Comparison of ENCODE assay signal across 8 mouse cellular contexts in genomic region chr2:164785481-164786387, GRCm38 (mm10). TPM values are rescaled to one million over a fixed set of nuclear protein-coding genes. Genes with fewer than 3 reads are reported as not detected.
DNase-seq lines count a peak whose midpoint lies in the region; ATAC-seq and TF ChIP-seq lines count a peak whose summit lies in the region.

Snx21 (plus strand) TSS chr2:164785823.

- H3K36me3 ChIP-seq in forebrain, embryonic 13.5 days (ENCODE audit: poor library complexity, severe bottlenecking) = peaks cover 11% of the 10 kb centered on the region; the same call in 1 of the 2 replicates
- H3K36me3 ChIP-seq in heart, postnatal 0 days (replicated peaks; ENCODE audit: control insufficient read depth, insufficient read depth, low read length) = peaks cover 14% of the 10 kb centered on the region; the same call in 1 of the 2 replicates
- H3K36me3 ChIP-seq in liver, postnatal 0 days (replicated peaks; ENCODE audit: insufficient read depth, low read length) = peaks cover 5% of the 10 kb centered on the region
- H3K36me3 ChIP-seq in neural tube, embryonic 14.5 days (ENCODE audit: control insufficient read depth, insufficient read depth, low read length) = no peaks in the 10 kb centered on the region; the same call in 1 of the 2 replicates
- no peaks in the 10 kb centered on the region for H3K36me3 ChIP-seq in testis, adult 2 months (ENCODE audit: control insufficient read depth, insufficient read depth, low read length)

- WGBS in forebrain, embryonic 13.5 days = under 1% methylated on average over 73 of the region's 89 CpGs
- 1% methylated on average over 76 of the region's 89 CpGs for WGBS in heart, postnatal 0 days
- WGBS in liver, postnatal 0 days (ENCODE audit: insufficient replicate concordance) = under 1% methylated on average over 60 of the region's 89 CpGs
- WGBS in neural tube, embryonic 14.5 days = under 1% methylated on average over 68 of the region's 89 CpGs

- H3K27ac ChIP-seq in forebrain, embryonic 13.5 days = peak within 1 kb of the TSS; percentile 48
- H3K27ac ChIP-seq in heart, postnatal 0 days (ENCODE audit: low read depth) = peak within 1 kb of the TSS; percentile 89
- H3K27ac ChIP-seq in liver, postnatal 0 days (ENCODE audit: low read depth) = peak within 1 kb of the TSS; percentile 98
- H3K27ac ChIP-seq in neural tube, embryonic 14.5 days (ENCODE audit: low read depth, low read length) = peak within 1 kb of the TSS; percentile 64
- peak within 1 kb of the TSS; percentile 89 for H3K27ac ChIP-seq in testis, adult 2 months (ENCODE audit: control insufficient read depth, insufficient read depth, low read depth, low read length)

- no peaks in the 10 kb centered on the region for H3K27me3 ChIP-seq in forebrain, embryonic 13.5 days
- H3K27me3 ChIP-seq in heart, postnatal 0 days (ENCODE audit: control insufficient read depth, insufficient read depth, low read length) = no peaks in the 10 kb centered on the region
- no peaks in the 10 kb centered on the region for H3K27me3 ChIP-seq in liver, postnatal 0 days (ENCODE audit: insufficient read depth, low read length)
- H3K27me3 ChIP-seq in neural tube, embryonic 14.5 days (ENCODE audit: control insufficient read depth, insufficient read depth, low read length) = no peaks in the 10 kb centered on the region
- H3K27me3 ChIP-seq in testis, adult 2 months (ENCODE audit: control insufficient read depth, insufficient read depth, low read length) = no peaks in the 10 kb centered on the region

- H3K9me3 ChIP-seq in forebrain, embryonic 13.5 days (replicated peaks) = no peaks in the 10 kb centered on the region
- no peaks in the 10 kb centered on the region for H3K9me3 ChIP-seq in heart, postnatal 0 days (replicated peaks; ENCODE audit: control insufficient read depth, low read length)
- H3K9me3 ChIP-seq in liver, postnatal 0 days (ENCODE audit: low read length) = no peaks in the 10 kb centered on the region
- H3K9me3 ChIP-seq in neural tube, embryonic 14.5 days (ENCODE audit: control insufficient read depth, low read length) = no peaks in the 10 kb centered on the region

- H3K4me3 ChIP-seq in forebrain, embryonic 13.5 days = peak within 1 kb of the TSS; percentile 65
- peak within 1 kb of the TSS; percentile 76 for H3K4me3 ChIP-seq in heart, postnatal 0 days (ENCODE audit: low read depth, low read length)
- H3K4me3 ChIP-seq in liver, postnatal 0 days (ENCODE audit: low read depth, low read length) = peak within 1 kb of the TSS; percentile 74
- H3K4me3 ChIP-seq in neural tube, embryonic 14.5 days (ENCODE audit: low read depth, low read length) = peak within 1 kb of the TSS; percentile 65
- peak within 1 kb of the TSS; percentile 93 for H3K4me3 ChIP-seq in testis, adult 2 months (ENCODE audit: control insufficient read depth, low read depth, low read length)

- peak within 1 kb of the TSS; percentile 91 for H3K4me2 ChIP-seq in forebrain, embryonic 13.5 days
- H3K4me2 ChIP-seq in heart, postnatal 0 days (ENCODE audit: low read depth, low read length) = peak within 1 kb of the TSS; percentile 86
- H3K4me2 ChIP-seq in liver, postnatal 0 days (ENCODE audit: low read depth, low read length) = peak within 1 kb of the TSS; percentile 99
- peak within 1 kb of the TSS; percentile 86 for H3K4me2 ChIP-seq in neural tube, embryonic 14.5 days (ENCODE audit: low read depth, low read length)

- peaks cover 22% of the 10 kb centered on the region for H3K4me1 ChIP-seq in forebrain, embryonic 13.5 days
- peaks cover 20% of the 10 kb centered on the region for H3K4me1 ChIP-seq in heart, postnatal 0 days (ENCODE audit: control insufficient read depth, insufficient read depth)
- peaks cover 32% of the 10 kb centered on the region for H3K4me1 ChIP-seq in liver, postnatal 0 days (ENCODE audit: insufficient read depth)
- H3K4me1 ChIP-seq in neural tube, embryonic 14.5 days (ENCODE audit: control insufficient read depth, insufficient read depth, low read length) = no peaks in the 10 kb centered on the region
- peaks cover 20% of the 10 kb centered on the region for H3K4me1 ChIP-seq in testis, adult 2 months (ENCODE audit: control insufficient read depth, insufficient read depth, low read length)

- ATAC-seq in forebrain, embryonic 13.5 days = peak; percentile 92
- ATAC-seq in heart, postnatal 0 days (ENCODE audit: insufficient read depth, low read depth) = peak; percentile 94
- ATAC-seq in liver, postnatal 0 days = peak; percentile 87
- peak; percentile 76 for ATAC-seq in neural tube, embryonic 14.5 days (ENCODE audit: low read depth)

- H3K9ac ChIP-seq in forebrain, embryonic 13.5 days = peak within 1 kb of the TSS; percentile 77
- peak within 1 kb of the TSS; percentile 77 for H3K9ac ChIP-seq in heart, postnatal 0 days (replicated peaks; ENCODE audit: low read depth, low read length)
- peak within 1 kb of the TSS; percentile 89 for H3K9ac ChIP-seq in liver, postnatal 0 days (replicated peaks)
- peak within 1 kb of the TSS; percentile 76 for H3K9ac ChIP-seq in neural tube, embryonic 14.5 days (replicated peaks; ENCODE audit: low read depth, low read length)

- TF ChIP-seq EP300 in heart, postnatal 0 days (IDR thresholded peaks at IDR 0.05; ENCODE audit: low read depth) = no peak
- no peak for TF ChIP-seq EP300 in liver, postnatal 0 days (IDR thresholded peaks at IDR 0.05; ENCODE audit: low read depth)

- peak; percentile 48 for DNase-seq in ES-CJ7 (ENCODE audit: low read depth, low spot score)
- DNase-seq in cerebellum, adult 11 months = peak; percentile 92
- peak; percentile 91 for DNase-seq in heart, postnatal 0 days (ENCODE audit: low spot score)
- DNase-seq in kidney, postnatal 4 days = peak; percentile 88 to 93
- DNase-seq in liver, postnatal 0 days = peak; percentile 90

- TF ChIP-seq POLR2A in testis, adult 2 months (IDR thresholded peaks at IDR 0.05; ENCODE audit: control insufficient read depth, low read depth, low read length) = peak; percentile 53

- peak; percentile 46 for TF ChIP-seq CTCF in heart, postnatal 0 days (IDR thresholded peaks at IDR 0.05; ENCODE audit: low read depth)
- TF ChIP-seq CTCF in liver, postnatal 0 days (IDR thresholded peaks at IDR 0.05; ENCODE audit: low read depth) = peak; percentile 59
- no peak for TF ChIP-seq CTCF in testis, adult 2 months (IDR thresholded peaks at IDR 0.05; ENCODE audit: control insufficient read depth, insufficient read depth, insufficient replicate concordance, low read depth, low read length)

RNA-seq across cellular contexts. Expression of gene Snx21, which starts in this region (rescaled TPM):
- polyA plus RNA-seq in forebrain, embryonic 13.5 days (2015; fragmentation: Nextera tagmentation; extraction: Ambion mirVana) = 14.7 and 15.4 TPM in 2 replicates
- total RNA-seq in heart, postnatal 0 days (2014; rRNA removed; ENCODE audit: low replicate concordance) = 46.4 and 98.1 TPM in 2 replicates
- polyA plus RNA-seq in heart, postnatal 0 days (2015; fragmentation: Nextera tagmentation; extraction: Ambion mirVana) = 29.8 and 30.8 TPM in 2 replicates
- polyA plus RNA-seq in liver, postnatal 0 days (2015; fragmentation: Nextera tagmentation; extraction: Ambion mirVana) = 6.1 and 7.4 TPM in 2 replicates
- 31.6 and 41.1 TPM in 2 replicates for polyA plus RNA-seq in neural tube, embryonic 14.5 days (2014; fragmentation: Nextera tagmentation; extraction: Ambion mirVana)
- 9.7 and 11.9 TPM in 2 replicates for polyA plus RNA-seq in testis, adult 2 months (2012; rRNA removed)

Comparison
In these comparisons a context has a peak if more than half of its experiments do, and no peak if none do; other contexts are left out.
1. Peak in every context shown above with its lines: DNase-seq, ATAC-seq, H3K4me3 ChIP-seq and H3K27ac ChIP-seq.
2. H3K27ac ChIP-seq: peak in every context shown above with its lines; median percentile 98 in liver, postnatal 0 days; 89 in heart, postnatal 0 days; 89 in testis, adult 2 months; 64 in neural tube, embryonic 14.5 days; 48 in forebrain, embryonic 13.5 days.